ENCODE assay signal across 11 mouse cellular contexts in the genomic region with DNA sequence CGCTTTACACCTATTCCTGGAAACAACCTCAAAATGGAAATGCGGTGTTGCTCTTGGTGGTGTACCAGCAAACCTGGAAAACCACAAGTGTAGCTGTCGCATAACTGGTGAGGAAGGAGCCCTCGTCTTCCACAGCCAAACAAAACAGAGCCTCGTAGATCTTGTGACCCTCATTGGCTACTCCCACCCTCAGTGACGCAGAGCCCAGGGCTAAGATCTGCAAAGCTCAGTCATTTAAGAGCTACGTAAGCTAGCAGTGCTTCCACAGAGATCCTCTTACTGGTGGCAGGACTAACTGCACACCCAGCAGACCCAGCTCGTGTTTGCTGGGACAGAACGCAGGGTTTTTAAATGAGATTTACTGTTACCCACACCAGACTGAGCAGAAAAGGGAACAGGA.
DNase-seq lines count a peak whose midpoint lies in the region; ATAC-seq lines count a peak whose summit lies in the region.
"Had no signal": no experiment of that assay in that cellular context is flagged by ENCODE, and none has a peak within 500 bp of the region (broad histone marks: within the 10 kb centered on the region; RNA-seq: fewer than 3 reads in every experiment).

No protein-coding gene starts in this region.

- H3K27me3 ChIP-seq in limb, embryonic 13.5 days, result no peaks in the 10 kb centered on the region
- H3K27me3 ChIP-seq in limb, embryonic 10.5 days (ENCODE audit: low read depth, poor library complexity, severe bottlenecking), result no peaks in the 10 kb centered on the region
- no peaks in the 10 kb centered on the region for H3K27me3 ChIP-seq in kidney, embryonic 14.5 days (ENCODE audit: control insufficient read depth, insufficient read depth, low read length)
- H3K27me3 ChIP-seq in hindbrain, embryonic 16.5 days (replicated peaks; ENCODE audit: control insufficient read depth, insufficient read depth, low read length), result no peaks in the 10 kb centered on the region

- no peaks in the 10 kb centered on the region for H3K4me1 ChIP-seq in limb, embryonic 13.5 days
- H3K4me1 ChIP-seq in limb, embryonic 10.5 days, result no peaks in the 10 kb centered on the region
- no peaks in the 10 kb centered on the region for H3K4me1 ChIP-seq in kidney, embryonic 14.5 days (ENCODE audit: control insufficient read depth, insufficient read depth, low read length)
- no peaks in the 10 kb centered on the region for H3K4me1 ChIP-seq in hindbrain, embryonic 16.5 days (ENCODE audit: control insufficient read depth, insufficient read depth, low read depth, low read length)

- no peak overlapping the region for H3K27ac ChIP-seq in limb, embryonic 13.5 days
- no peak overlapping the region for H3K27ac ChIP-seq in limb, embryonic 10.5 days
- H3K27ac ChIP-seq in kidney, embryonic 14.5 days (ENCODE audit: low read depth, low read length), result no peak overlapping the region
- no peak overlapping the region for H3K27ac ChIP-seq in hindbrain, embryonic 16.5 days (ENCODE audit: low read depth, low read length)
- H3K27ac ChIP-seq: heart, adult 2 months had no signal

- H3K36me3 ChIP-seq in limb, embryonic 13.5 days, result peaks cover 21% of the 10 kb centered on the region
- peaks cover 22% of the 10 kb centered on the region for H3K36me3 ChIP-seq in limb, embryonic 10.5 days
- H3K36me3 ChIP-seq in kidney, embryonic 14.5 days (ENCODE audit: control insufficient read depth, insufficient read depth, low read length), result no peaks in the 10 kb centered on the region
- 0 out of 2 replicates have a peak, but pooled peaks cover 2% of the 10 kb centered on the region for H3K36me3 ChIP-seq in hindbrain, embryonic 16.5 days (ENCODE audit: control insufficient read depth, insufficient read depth, low read length)

- no peaks in the 10 kb centered on the region for H3K9me3 ChIP-seq in limb, embryonic 13.5 days
- no peaks in the 10 kb centered on the region for H3K9me3 ChIP-seq in limb, embryonic 10.5 days (replicated peaks)
- H3K9me3 ChIP-seq in kidney, embryonic 14.5 days (ENCODE audit: control insufficient read depth, low read length), result no peaks in the 10 kb centered on the region
- no peaks in the 10 kb centered on the region for H3K9me3 ChIP-seq in hindbrain, embryonic 16.5 days (ENCODE audit: control insufficient read depth, low read length)

- WGBS in limb, embryonic 13.5 days, result 82% methylated on average over 9 of the region's 9 CpGs
- 94% methylated on average over 9 of the region's 9 CpGs for WGBS in limb, embryonic 10.5 days
- WGBS in kidney, embryonic 14.5 days, result 64% methylated on average over 9 of the region's 9 CpGs
- WGBS in hindbrain, embryonic 16.5 days, result 91% methylated on average over 9 of the region's 9 CpGs

- 0 out of 2 replicates have a peak, but pooled peaks have one; percentile 44 for ATAC-seq in limb, embryonic 13.5 days (ENCODE audit: low FRiP score, low read depth)
- ATAC-seq in common myeloid progenitor, adult 5-6 weeks (replicated peaks; ENCODE audit: low read depth, poor library complexity, severe bottlenecking), result peak; percentile 90
- peak; percentile 57; the same call in 1 of the 2 replicates for ATAC-seq in kidney, embryonic 14.5 days (ENCODE audit: low FRiP score, low TSS enrichment)
- ATAC-seq in megakaryocyte-erythroid progenitor cell, adult 5-6 weeks (replicated peaks; ENCODE audit: low FRiP score, low TSS enrichment, poor library complexity, severe bottlenecking), result peak; percentile 41; the same call in 1 of the 2 replicates
- ATAC-seq in hindbrain, embryonic 16.5 days, result no peak

- H3K4me2 ChIP-seq in limb, embryonic 13.5 days (replicated peaks), result no peak overlapping the region
- no peak overlapping the region for H3K4me2 ChIP-seq in kidney, embryonic 14.5 days (replicated peaks; ENCODE audit: low read depth, low read length)
- H3K4me2 ChIP-seq in hindbrain, embryonic 16.5 days (ENCODE audit: low read length), result no peak overlapping the region

- no peak for DNase-seq in limb, embryonic 10.5 days (ENCODE audit: low spot score)
- no peak for DNase-seq in urinary bladder, postnatal 36 days (ENCODE audit: low spot score in 2 of 2)
- DNase-seq: cerebellum, adult 2 months; left cerebral cortex, postnatal 4 days; lung, adult 18-20 months had no signal

- H3K4me3 ChIP-seq in limb, embryonic 13.5 days, result no peak overlapping the region
- H3K4me3 ChIP-seq in limb, embryonic 10.5 days, result no peak overlapping the region
- H3K4me3 ChIP-seq in kidney, embryonic 14.5 days (ENCODE audit: low read length), result no peak overlapping the region
- no peak overlapping the region for H3K4me3 ChIP-seq in hindbrain, embryonic 16.5 days (ENCODE audit: low read length)
- H3K4me3 ChIP-seq: heart, adult 2 months had no signal

- H3K9ac ChIP-seq in limb, embryonic 13.5 days, result no peak overlapping the region
- H3K9ac ChIP-seq in kidney, embryonic 14.5 days (ENCODE audit: low read depth, low read length), result no peak overlapping the region
- no peak overlapping the region for H3K9ac ChIP-seq in hindbrain, embryonic 16.5 days (ENCODE audit: low read depth, low read length)
